20 mouse cellular contexts compared by ENCODE assay signal in the genomic region with DNA sequence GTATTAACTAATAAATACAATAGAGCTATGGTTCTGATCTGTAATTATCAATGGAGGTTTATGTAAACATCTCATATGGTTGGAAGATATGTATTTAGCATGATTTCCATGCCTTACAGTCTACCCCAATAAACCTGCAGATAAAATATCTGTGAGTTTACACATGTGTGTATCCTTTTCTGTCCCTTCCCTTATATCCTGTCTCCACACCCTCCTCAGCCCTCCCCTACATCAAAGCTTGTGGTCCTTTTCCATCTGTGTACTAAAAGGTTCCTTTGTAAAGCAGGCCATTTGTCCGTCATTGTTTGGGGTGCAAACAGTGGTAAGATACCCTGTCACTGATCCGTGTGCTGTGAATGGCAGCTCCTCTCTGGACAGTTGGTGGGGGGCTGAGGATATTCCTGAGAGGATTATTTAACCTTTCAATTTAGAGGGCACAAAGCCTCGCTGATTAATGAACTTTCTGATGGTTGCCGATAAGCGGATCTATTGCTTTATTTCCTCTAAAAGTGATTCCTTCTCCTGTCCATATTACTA.
DNase-seq lines count a peak whose midpoint lies in the region; ATAC-seq lines count a peak whose summit lies in the region.
"Had no signal": no experiment of that assay in that cellular context is flagged by ENCODE, and none has a peak within 500 bp of the region (broad histone marks: within the 10 kb centered on the region; RNA-seq: fewer than 3 reads in every experiment).

No protein-coding gene starts in this region.

- H3K9ac ChIP-seq in hindbrain, embryonic 13.5 days, result no peak overlapping the region
- no peak overlapping the region for H3K9ac ChIP-seq in hindbrain, embryonic 16.5 days (ENCODE audit: low read depth, low read length)
- H3K9ac ChIP-seq in hindbrain, embryonic 14.5 days, result no peak overlapping the region
- H3K9ac ChIP-seq: embryonic facial prominence, embryonic 15.5 days; heart, embryonic 12.5 days; limb, embryonic 12.5 days had no signal

- no peak overlapping the region for H3K4me3 ChIP-seq in hindbrain, embryonic 13.5 days
- H3K4me3 ChIP-seq in hindbrain, embryonic 16.5 days (ENCODE audit: low read length), result no peak overlapping the region
- H3K4me3 ChIP-seq in hindbrain, embryonic 14.5 days (replicated peaks; ENCODE audit: low read length), result no peak overlapping the region
- H3K4me3 ChIP-seq: embryonic facial prominence, embryonic 15.5 days; gastrocnemius, adult 2 months; heart, embryonic 12.5 days; limb, embryonic 12.5 days had no signal

- DNase-seq in retina, postnatal 1 day, result peak; percentile 27
- DNase-seq in retina, embryonic 14.5 days (ENCODE audit: low spot score), result no peak
- DNase-seq in hindbrain, embryonic 14.5 days (ENCODE audit: low spot score), result no peak
- peak; percentile 11 for DNase-seq in retina, postnatal 7 days (ENCODE audit: low read depth, low spot score)
- DNase-seq in left cerebral cortex, postnatal 36 days (ENCODE audit: low spot score in 2 of 2), result no peak
- DNase-seq: adrenal gland, postnatal 36 days; cerebellum, adult 2 months; cerebellum, postnatal 36 days; gastrocnemius, adult 2 months; heart, postnatal 14 days; kidney, adult 9 months; kidney, postnatal 36 days; right cerebral cortex, postnatal 4 days; thymus, postnatal 36 days had no signal

- WGBS in hindbrain, embryonic 13.5 days, result 28% methylated on average over 5 of the region's 5 CpGs
- whole genome bisulfite sequencing in hindbrain, embryonic 16.5 days, result 38% methylated on average over 5 of the region's 5 CpGs
- WGBS in hindbrain, embryonic 14.5 days, result 23% methylated on average over 5 of the region's 5 CpGs

- no peak overlapping the region for H3K4me2 ChIP-seq in hindbrain, embryonic 13.5 days
- no peak overlapping the region for H3K4me2 ChIP-seq in hindbrain, embryonic 16.5 days (ENCODE audit: low read length)
- H3K4me2 ChIP-seq in hindbrain, embryonic 14.5 days (replicated peaks), result no peak overlapping the region
- H3K4me2 ChIP-seq: embryonic facial prominence, embryonic 15.5 days; heart, embryonic 12.5 days; limb, embryonic 12.5 days had no signal

- intact Hi-C loops in left cerebral cortex, postnatal 36 days (cut with DNase I), result no loop called here

- no peak for ATAC-seq in hindbrain, embryonic 13.5 days (ENCODE audit: low FRiP score)
- ATAC-seq in hindbrain, embryonic 16.5 days, result no peak
- ATAC-seq in hindbrain, embryonic 14.5 days (ENCODE audit: low FRiP score), result no peak
- ATAC-seq: lung, postnatal 0 days had no signal

- H3K4me1 ChIP-seq in hindbrain, embryonic 13.5 days (replicated peaks), result peaks cover 14% of the 10 kb centered on the region
- peaks cover 2% of the 10 kb centered on the region; the same call in 1 of the 2 replicates for H3K4me1 ChIP-seq in hindbrain, embryonic 16.5 days (ENCODE audit: control insufficient read depth, insufficient read depth, low read depth, low read length)
- H3K4me1 ChIP-seq in hindbrain, embryonic 14.5 days (replicated peaks; ENCODE audit: control insufficient read depth, insufficient read depth, low read length), result peaks cover 15% of the 10 kb centered on the region; the same call in 1 of the 2 replicates
- H3K4me1 ChIP-seq: embryonic facial prominence, embryonic 15.5 days; heart, embryonic 12.5 days; limb, embryonic 12.5 days had no signal

- H3K27me3 ChIP-seq in hindbrain, embryonic 13.5 days, result no peaks in the 10 kb centered on the region
- H3K27me3 ChIP-seq in hindbrain, embryonic 16.5 days (replicated peaks; ENCODE audit: control insufficient read depth, insufficient read depth, low read length), result no peaks in the 10 kb centered on the region
- no peaks in the 10 kb centered on the region for H3K27me3 ChIP-seq in hindbrain, embryonic 14.5 days (ENCODE audit: control insufficient read depth, insufficient read depth, low read length)
- H3K27me3 ChIP-seq: embryonic facial prominence, embryonic 15.5 days; heart, embryonic 12.5 days; limb, embryonic 12.5 days had no signal

- H3K27ac ChIP-seq in hindbrain, embryonic 13.5 days, result peak overlapping the region; percentile 48; the same call in 1 of the 2 replicates
- no peak overlapping the region for H3K27ac ChIP-seq in hindbrain, embryonic 16.5 days (ENCODE audit: low read depth, low read length)
- peak overlapping the region; percentile 50; the same call in 1 of the 2 replicates for H3K27ac ChIP-seq in hindbrain, embryonic 14.5 days
- H3K27ac ChIP-seq: embryonic facial prominence, embryonic 15.5 days; gastrocnemius, adult 2 months; limb, embryonic 12.5 days had no signal

- no peaks in the 10 kb centered on the region for H3K9me3 ChIP-seq in hindbrain, embryonic 13.5 days
- no peaks in the 10 kb centered on the region for H3K9me3 ChIP-seq in hindbrain, embryonic 16.5 days (ENCODE audit: control insufficient read depth, low read length)
- no peaks in the 10 kb centered on the region for H3K9me3 ChIP-seq in hindbrain, embryonic 14.5 days (ENCODE audit: control insufficient read depth, low read length)
- H3K9me3 ChIP-seq: embryonic facial prominence, embryonic 15.5 days; heart, embryonic 12.5 days; limb, embryonic 12.5 days had no signal

- H3K36me3 ChIP-seq in hindbrain, embryonic 13.5 days, result no peaks in the 10 kb centered on the region
- no peaks in the 10 kb centered on the region for H3K36me3 ChIP-seq in hindbrain, embryonic 16.5 days (ENCODE audit: control insufficient read depth, insufficient read depth, low read length)
- H3K36me3 ChIP-seq in hindbrain, embryonic 14.5 days (replicated peaks; ENCODE audit: control insufficient read depth, insufficient read depth), result peaks cover 5% of the 10 kb centered on the region; the same call in 1 of the 2 replicates
- H3K36me3 ChIP-seq: embryonic facial prominence, embryonic 15.5 days had no signal

Comparison
In these comparisons a context has a peak if more than half of its experiments do, and no peak if none do; other contexts are left out.
1. DNase-seq: peak in retina, postnatal 1 day (single experiment) and retina, postnatal 7 days (single experiment); none in retina, embryonic 14.5 days (single experiment), hindbrain, embryonic 14.5 days (single experiment) and left cerebral cortex, postnatal 36 days (0 of 2).